Mouse (Mus musculus) neural tube, embryonic 14.5 days (tissue): Measurements from ENCODE around the gene Atn1. TPM values are rescaled to one million over a fixed set of nuclear protein-coding genes. Genes with fewer than 3 reads are reported as not detected.

Experiments used
- ATAC-seq: fragments of 200-750 bp; cut with Nextera tagmentation; 2 replicates; pipeline ENCODE4 v1.8.0; 2017; ENCODE audit warnings: low read depth, mild to moderate bottlenecking, moderate TSS enrichment, moderate library complexity
- H3K27ac ChIP-seq: fragments of 300-500 bp; sonication (generic); 2 replicates; pipeline ENCODE4 v1.5.1; 2014; ENCODE audit warnings: low read depth, mild to moderate bottlenecking, control low read depth, low read length, moderate library complexity, mixed read lengths
- H3K27me3 ChIP-seq: fragments of 300-500 bp; sonication (generic); 2 replicates; pipeline ENCODE4 v1.6.1; 2014; ENCODE audit warnings: low read length; ENCODE audit not compliant: control insufficient read depth, insufficient read depth
- H3K36me3 ChIP-seq: fragments of 300-500 bp; sonication (generic); 2 replicates; pipeline ENCODE4 v1.6.1; 2014; ENCODE audit warnings: low read length, mixed read lengths; ENCODE audit not compliant: control insufficient read depth, insufficient read depth
- H3K4me1 ChIP-seq: fragments of 300-500 bp; sonication (generic); 2 replicates; pipeline ENCODE4 v1.6.1; 2014; ENCODE audit warnings: low read length; ENCODE audit not compliant: control insufficient read depth, insufficient read depth
- H3K4me2 ChIP-seq: fragments of 300-500 bp; sonication (generic); 2 replicates; pipeline ENCODE4 v1.6.1; 2014; ENCODE audit warnings: mild to moderate bottlenecking, low read depth, low read length, control low read depth
- H3K4me3 ChIP-seq: fragments of 300-500 bp; sonication (generic); 2 replicates; pipeline ENCODE4 v1.5.1; 2014; ENCODE audit warnings: low read depth, low read length, control low read depth, mixed read lengths
- H3K9ac ChIP-seq: fragments of 300-500 bp; sonication (generic); replicated peaks from 2 replicates; pipeline ENCODE4 v1.6.1; 2014; ENCODE audit warnings: low read depth, mild to moderate bottlenecking, control low read depth, low read length, mixed read lengths
- H3K9me3 ChIP-seq: fragments of 300-500 bp; sonication (generic); 2 replicates; pipeline ENCODE4 v1.6.1; 2016; ENCODE audit warnings: low read length; ENCODE audit not compliant: control insufficient read depth
- WGBS: fragments of 180-500 bp; shearing (Covaris S2); extraction: QIAGEN DNeasy Blood & Tissue Kit; methylation state at CpG from one replicate; pipeline ENCODE4 v1.1.7; 2014; 5-methylcytosine and 5-hydroxymethylcytosine counted together
- polyA plus RNA-seq: library from polyadenylated mRNA; unstranded; fragments of >200 nt; fragmentation: Nextera tagmentation; extraction: Ambion mirVana; gene quantifications from 2 replicates; pipeline ENCODE4 v1.2.1, GENCODE M21; 2014

Gene Atn1
- polyA plus RNA-seq, 1 experiment from 2014 or later, result 27.5 TPM

DNA sequence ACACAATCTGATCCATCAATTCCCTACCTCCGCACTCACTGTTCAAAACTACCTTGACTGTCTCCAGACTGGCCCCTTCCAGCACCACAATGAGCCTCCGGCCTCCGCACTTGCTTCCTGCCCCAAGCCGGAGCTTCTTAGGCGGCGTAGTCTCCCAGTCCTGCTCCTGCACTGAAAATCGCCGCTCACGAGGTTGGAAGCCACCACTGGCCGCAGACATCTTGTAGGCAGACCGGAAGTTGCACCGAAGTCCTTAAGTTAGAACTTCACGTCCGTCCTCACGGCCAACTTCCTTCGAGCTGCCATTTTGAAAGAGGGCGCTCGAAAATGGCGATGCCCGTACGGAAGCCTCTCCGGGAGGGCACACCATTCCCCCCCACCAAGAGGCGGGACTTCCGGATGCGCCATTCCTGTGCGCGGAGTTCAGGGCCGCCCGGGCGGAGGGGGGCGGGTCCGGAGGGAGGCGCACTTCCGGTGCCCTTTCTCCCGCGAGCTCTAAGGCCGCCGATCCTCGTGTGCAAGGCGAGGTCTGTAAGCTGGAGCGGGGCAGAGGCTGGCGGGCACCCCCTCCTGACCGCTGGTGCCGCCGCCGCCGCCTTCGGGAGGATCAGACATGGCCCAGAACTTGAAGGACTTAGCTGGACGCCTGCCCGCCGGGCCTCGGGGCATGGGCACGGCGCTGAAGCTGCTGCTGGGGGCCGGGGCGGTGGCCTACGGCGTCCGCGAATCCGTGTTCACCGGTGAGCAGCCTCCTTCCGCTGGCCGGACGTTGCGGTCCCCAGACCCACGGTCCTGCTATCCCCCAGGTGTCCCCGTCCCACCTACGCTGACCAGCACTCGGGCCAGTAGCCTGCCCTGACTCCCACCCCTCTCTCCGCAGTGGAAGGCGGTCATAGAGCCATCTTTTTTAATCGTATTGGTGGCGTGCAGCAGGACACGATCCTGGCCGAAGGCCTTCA is 44.2 kb downstream of the Atn1 start, which contains the start of the genes Emg1 and Phb2:
Gene Emg1 (minus strand): TSS at position 355 of the 959 bp plus-strand sequence.
Gene Phb2 (plus strand): TSS at position 513 of the 959 bp plus-strand sequence.
- under 1% methylated on average over 68 of the region's 76 CpGs for WGBS
- ATAC-seq, result peak; percentile 97
- Histone ChIP-seq H3K9ac (peak within 1 kb of the TSS; percentile 71), H3K27me3 (no peaks in the 10 kb centered on the region), H3K4me3 (peak within 1 kb of the TSS; percentile 67), H3K4me1 (peaks cover 17% of the 10 kb centered on the region), H3K36me3 (peaks cover 26% of the 10 kb centered on the region), H3K9me3 (no peaks in the 10 kb centered on the region), H3K27ac (peak within 1 kb of the TSS; percentile 60; the same call in 1 of the 2 replicates), H3K4me2 (peak within 1 kb of the TSS; percentile 96)

DNA sequence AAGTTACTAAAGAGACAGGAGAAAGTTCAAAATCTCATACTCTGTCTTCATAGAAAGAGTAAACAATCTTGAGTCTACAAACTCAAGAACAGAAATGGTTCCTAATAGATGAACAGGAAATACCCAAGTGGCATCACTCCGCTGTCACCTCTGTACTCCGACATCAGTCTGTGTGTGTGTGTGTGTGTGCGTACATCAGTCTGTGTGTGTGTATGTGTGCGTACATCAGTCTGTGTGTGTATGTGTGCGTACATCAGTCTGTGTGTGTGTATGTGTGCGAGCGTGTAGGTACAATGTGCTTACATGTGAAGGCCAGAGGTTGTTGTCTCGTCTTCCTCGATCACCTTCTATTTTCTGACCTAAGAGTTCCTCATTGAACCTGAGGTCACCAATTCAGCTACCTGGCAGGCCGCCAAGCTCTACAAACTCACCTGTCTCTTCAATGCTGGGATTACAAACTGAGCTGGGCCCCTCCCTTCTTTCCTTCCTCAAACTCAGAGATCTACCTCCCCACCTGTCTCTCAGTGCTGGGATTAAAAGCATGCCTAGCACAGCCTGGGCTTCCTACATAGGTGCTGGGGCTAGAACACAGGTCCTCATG is 47.9 kb downstream of the Atn1 start:
- 96% methylated on average over 10 of the region's 10 CpGs for WGBS

DNA sequence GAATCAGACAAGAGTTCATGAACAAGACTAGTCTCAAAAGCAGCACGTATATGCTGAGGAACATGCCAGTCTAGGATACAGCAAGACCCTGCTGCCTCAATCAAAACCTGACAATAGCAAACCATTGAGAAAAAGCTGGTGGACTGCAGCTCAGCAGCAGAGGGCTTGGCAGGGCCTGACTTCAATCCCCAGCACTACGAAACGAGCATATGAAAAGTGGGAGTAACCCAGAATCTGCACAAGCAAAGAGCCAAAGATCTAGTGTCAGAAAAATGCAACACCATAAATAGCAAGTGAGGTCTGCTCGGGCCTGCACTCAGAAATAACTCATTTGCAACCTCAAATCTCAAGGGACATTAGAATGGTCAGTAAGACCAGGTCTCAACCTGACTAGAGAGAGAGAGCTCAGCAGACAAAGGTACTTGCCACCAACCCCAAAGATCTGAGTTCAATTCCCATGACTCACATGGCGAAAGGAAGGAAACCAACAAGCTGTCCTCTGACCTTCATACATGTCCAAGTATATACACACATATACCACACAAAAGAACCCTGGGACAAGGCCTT is 50.2 kb downstream of the Atn1 start:
- Histone ChIP-seq H3K27ac (no peak overlapping the region), H3K4me1 (peaks cover 9% of the 10 kb centered on the region), H3K9me3 (no peaks in the 10 kb centered on the region), H3K27me3 (no peaks in the 10 kb centered on the region), H3K9ac (no peak overlapping the region), H3K36me3 (peaks cover 43% of the 10 kb centered on the region), H3K4me2 (no peak overlapping the region), H3K4me3 (no peak overlapping the region)
- WGBS, result 86% methylated on average over 5 of the region's 5 CpGs
- ATAC-seq, result no peak

More for the DNA sequence above, 47.9 kb downstream of the Atn1 start:
- no peaks in the 10 kb centered on the region for H3K9me3 ChIP-seq
- H3K27ac ChIP-seq, result no peak overlapping the region
- peaks cover 28% of the 10 kb centered on the region for H3K36me3 ChIP-seq
- H3K4me2 ChIP-seq, result no peak overlapping the region
- H3K9ac ChIP-seq, result no peak overlapping the region
- H3K4me1 ChIP-seq, result peaks cover 16% of the 10 kb centered on the region
- H3K27me3 ChIP-seq, result no peaks in the 10 kb centered on the region
- ATAC-seq, result no peak
- H3K4me3 ChIP-seq, result no peak overlapping the region

DNA sequence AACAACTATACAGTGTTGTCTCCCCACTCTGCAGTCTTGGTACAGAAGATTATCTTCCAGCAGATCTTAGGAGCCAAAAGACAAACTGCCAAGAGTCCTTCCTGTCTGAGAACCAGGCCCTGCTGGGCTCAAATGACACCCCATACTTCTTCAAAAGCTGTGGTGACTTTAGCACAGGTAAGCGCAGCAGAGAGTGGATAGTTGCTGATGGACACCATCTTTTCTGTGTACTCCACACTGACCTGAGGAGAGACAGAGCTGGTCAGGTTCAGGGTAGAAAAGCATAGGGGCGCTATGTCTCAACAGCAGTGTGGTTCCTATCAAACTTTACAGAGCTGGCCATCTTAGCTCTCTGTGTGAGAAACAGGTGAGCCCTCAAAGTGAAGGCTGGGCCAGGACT is 51.9 kb downstream of the Atn1 start:
- ATAC-seq, result no peak
- WGBS, result 100% methylated on average over 2 of the region's 2 CpGs
- H3K36me3 ChIP-seq, result peaks cover 43% of the 10 kb centered on the region

DNA sequence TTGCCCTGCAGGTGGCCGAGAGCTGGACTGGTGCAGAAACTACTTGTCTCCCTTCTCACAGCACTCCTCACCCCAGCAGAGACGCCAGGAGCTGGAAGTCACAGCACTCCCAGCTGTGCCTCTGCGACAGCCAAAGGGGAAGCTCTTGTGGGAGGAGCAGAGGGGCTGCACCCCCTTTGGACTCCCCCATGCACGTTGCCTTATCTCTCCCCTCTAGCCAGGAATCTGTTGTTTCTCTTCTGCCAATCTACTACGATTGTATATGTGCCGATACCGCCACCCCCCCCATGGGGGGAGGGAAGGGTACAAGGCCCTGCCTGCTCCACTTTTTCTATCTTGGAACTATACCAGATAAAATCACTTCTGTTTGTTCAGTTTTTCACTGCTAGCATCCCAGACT is 52.5 kb downstream of the Atn1 start:
- no peak for ATAC-seq
- WGBS, result 85% methylated on average over 7 of the region's 7 CpGs

More for the DNA sequence above, 51.9 kb downstream of the Atn1 start:
- Histone ChIP-seq H3K9ac (no peak overlapping the region), H3K27me3 (no peaks in the 10 kb centered on the region), H3K4me1 (no peaks in the 10 kb centered on the region), H3K27ac (no peak overlapping the region), H3K9me3 (no peaks in the 10 kb centered on the region), H3K4me2 (no peak overlapping the region), H3K4me3 (no peak overlapping the region)

DNA sequence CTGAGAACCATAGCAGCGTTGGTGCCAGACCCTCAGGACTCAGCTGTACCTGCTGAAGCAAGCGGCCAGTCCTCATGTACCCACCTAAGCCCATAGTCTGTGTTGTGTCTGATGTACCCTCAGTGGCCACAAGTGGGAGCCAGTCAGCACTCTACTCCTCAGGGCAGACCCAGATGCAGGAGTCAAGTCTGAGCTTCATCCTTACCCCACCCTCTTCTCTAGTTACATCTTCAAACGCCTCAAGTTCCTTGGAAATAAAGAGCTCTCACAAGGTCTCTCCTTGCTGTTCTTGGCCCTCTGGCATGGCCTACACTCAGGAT is 53.6 kb downstream of the Atn1 start:
- no peak overlapping the region for H3K4me3 ChIP-seq
- peak; percentile 80 for ATAC-seq
- H3K36me3 ChIP-seq, result peaks cover 48% of the 10 kb centered on the region
- WGBS, result 59% methylated on average over 3 of the region's 3 CpGs
- no peaks in the 10 kb centered on the region for H3K27me3 ChIP-seq
- H3K9ac ChIP-seq, result no peak overlapping the region
- H3K4me1 ChIP-seq, result no peaks in the 10 kb centered on the region
- H3K4me2 ChIP-seq, result no peak overlapping the region
- no peak overlapping the region for H3K27ac ChIP-seq
- H3K9me3 ChIP-seq, result no peaks in the 10 kb centered on the region

More for the DNA sequence above, 52.5 kb downstream of the Atn1 start:
- H3K9me3 ChIP-seq, result no peaks in the 10 kb centered on the region
- no peak overlapping the region for H3K4me3 ChIP-seq
- H3K27me3 ChIP-seq, result no peaks in the 10 kb centered on the region
- no peak overlapping the region for H3K9ac ChIP-seq
- no peak overlapping the region for H3K27ac ChIP-seq
- H3K4me1 ChIP-seq, result no peaks in the 10 kb centered on the region
- peaks cover 48% of the 10 kb centered on the region for H3K36me3 ChIP-seq
- no peak overlapping the region for H3K4me2 ChIP-seq

DNA sequence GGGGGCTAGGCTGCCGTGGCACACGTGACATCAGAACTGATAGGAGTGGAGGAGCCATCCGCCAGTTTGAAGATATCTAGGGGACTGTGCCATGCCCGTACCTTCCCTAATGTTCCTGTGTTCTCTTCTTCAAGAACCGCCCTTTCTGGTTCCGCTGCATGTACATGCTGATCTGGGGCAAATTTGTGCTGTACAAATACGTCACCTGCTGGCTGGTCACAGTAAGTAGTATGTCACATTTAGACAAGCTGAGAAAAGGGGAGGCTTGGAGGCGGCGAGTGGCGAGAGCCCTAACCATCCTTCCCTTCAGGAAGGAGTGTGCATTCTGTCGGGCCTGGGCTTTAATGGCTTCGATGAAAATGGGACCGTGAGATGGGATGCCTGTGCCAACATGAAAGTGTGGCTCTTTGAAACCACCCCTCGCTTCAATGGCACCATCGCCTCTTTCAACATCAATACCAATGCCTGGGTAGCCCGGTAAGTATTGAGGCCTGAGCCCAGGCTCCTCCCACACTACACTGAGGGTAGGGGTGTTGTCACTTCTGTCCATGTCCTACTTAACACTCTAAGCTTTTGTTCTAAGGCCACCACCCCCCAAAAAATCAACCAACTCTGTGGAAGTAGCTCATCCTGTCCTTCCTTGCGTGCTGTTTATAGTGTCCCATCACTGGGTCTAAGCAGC is 54.1 kb downstream of the Atn1 start:
- no peak overlapping the region for H3K4me2 ChIP-seq
- 96% methylated on average over 17 of the region's 17 CpGs for WGBS

DNA sequence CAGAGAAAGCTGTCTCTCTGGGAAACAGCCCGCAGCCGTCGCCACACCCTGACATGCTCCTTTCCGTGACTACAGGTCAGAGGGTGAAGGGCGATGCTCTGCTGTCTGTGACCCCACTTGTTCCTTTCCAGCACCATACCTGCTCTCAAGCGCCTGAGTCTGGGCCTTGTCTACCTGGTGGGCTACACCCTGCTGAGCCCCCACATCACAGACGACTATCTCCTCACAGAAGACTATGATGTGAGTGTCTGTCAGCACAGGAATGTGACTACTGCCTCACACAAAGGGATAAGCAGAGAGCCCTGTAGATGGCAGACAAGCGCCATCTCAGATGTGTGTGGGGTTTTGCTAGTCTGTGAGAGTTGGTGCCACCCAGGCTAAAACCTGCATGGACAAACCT is 55.0 kb downstream of the Atn1 start:
- no peak overlapping the region for H3K4me3 ChIP-seq
- H3K4me2 ChIP-seq, result no peak overlapping the region
- no peaks in the 10 kb centered on the region for H3K9me3 ChIP-seq
- ATAC-seq, result peak; percentile 33; the same call in 1 of the 2 replicates
- no peaks in the 10 kb centered on the region for H3K4me1 ChIP-seq
- WGBS, result 76% methylated on average over 8 of the region's 8 CpGs
- H3K27me3 ChIP-seq, result no peaks in the 10 kb centered on the region
- no peak overlapping the region for H3K27ac ChIP-seq
- no peak overlapping the region for H3K9ac ChIP-seq
- peaks cover 47% of the 10 kb centered on the region for H3K36me3 ChIP-seq

More for the DNA sequence above, 54.1 kb downstream of the Atn1 start:
- Histone ChIP-seq H3K9ac (no peak overlapping the region), H3K4me1 (no peaks in the 10 kb centered on the region), H3K4me3 (no peak overlapping the region), H3K9me3 (no peaks in the 10 kb centered on the region), H3K27ac (no peak overlapping the region), H3K27me3 (no peaks in the 10 kb centered on the region), H3K36me3 (peaks cover 48% of the 10 kb centered on the region)
- ATAC-seq, result peak; percentile 16
